Mouse (Mus musculus): ENCODE measurements around the gene Dstn. TPM values are rescaled to one million over a fixed set of nuclear protein-coding genes. Genes with fewer than 3 reads are reported as not detected.

The Dstn gene
- polyA plus RNA-seq, 1 experiment from 2014 or later: 426 TPM

DNA sequence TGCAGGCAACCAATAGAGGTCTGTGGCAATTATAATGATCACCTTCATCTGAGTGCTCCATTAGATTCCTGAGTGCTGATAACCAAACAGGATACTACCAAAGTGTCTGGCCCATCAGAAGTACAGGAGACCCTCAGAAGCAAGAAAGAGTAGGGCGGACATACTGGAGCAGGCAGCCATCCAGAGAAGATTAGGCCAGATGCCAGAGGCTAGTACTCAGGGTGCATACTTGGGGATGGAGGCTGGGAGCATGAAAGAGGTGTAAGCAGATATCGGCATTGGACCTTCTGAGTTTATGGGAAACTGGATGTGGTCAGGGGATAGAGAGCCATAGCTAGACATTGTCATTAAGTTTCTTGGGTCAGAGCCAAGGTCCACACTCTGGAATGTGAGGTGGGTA is 55.7 kb downstream of the Dstn start:
- Histone ChIP-seq H3K4me2 (replicated peaks) (no peak overlapping the region), H3K27me3 (no peaks in the 10 kb centered on the region), H3K4me3 (no peak overlapping the region), H3K27ac (replicated peaks) (no peak overlapping the region), H3K4me1 (no peaks in the 10 kb centered on the region), H3K9ac (replicated peaks) (no peak overlapping the region), H3K9me3 (no peaks in the 10 kb centered on the region), H3K36me3 (peaks cover 7% of the 10 kb centered on the region; the same call in 1 of the 2 replicates)
- ATAC-seq (replicated peaks): no peak
- 90% methylated on average over 2 of the region's 2 CpGs for WGBS

DNA sequence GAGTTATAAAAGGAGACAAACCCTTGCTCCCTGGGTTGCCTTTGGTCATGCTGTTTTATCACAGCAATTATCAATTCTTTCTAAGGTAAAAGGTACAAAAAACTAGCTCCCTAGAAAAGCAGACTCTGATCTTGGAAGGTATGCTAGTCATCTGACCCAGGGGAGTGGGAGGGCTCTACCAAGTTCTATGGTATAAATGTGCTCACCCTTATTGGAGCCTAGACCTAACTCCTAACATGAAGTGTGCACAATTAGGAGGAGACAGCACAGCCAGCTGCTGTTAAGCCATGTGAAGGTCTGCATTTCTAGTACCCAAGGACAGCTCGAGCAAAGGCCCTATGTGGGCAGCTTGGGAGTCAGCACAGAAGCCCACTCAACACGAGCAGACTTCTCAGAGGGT is 56.8 kb downstream of the Dstn start:
- H3K4me1 ChIP-seq: no peaks in the 10 kb centered on the region
- no peak overlapping the region for H3K4me2 ChIP-seq (replicated peaks)
- no peak for ATAC-seq (replicated peaks)
- H3K9ac ChIP-seq (replicated peaks): no peak overlapping the region
- H3K36me3 ChIP-seq: peaks cover 2% of the 10 kb centered on the region; the same call in 1 of the 2 replicates
- no peak overlapping the region for H3K4me3 ChIP-seq
- H3K9me3 ChIP-seq: no peaks in the 10 kb centered on the region
- WGBS: 75% methylated on average over 2 of the region's 2 CpGs
- H3K27ac ChIP-seq (replicated peaks): no peak overlapping the region
- H3K27me3 ChIP-seq: no peaks in the 10 kb centered on the region

DNA sequence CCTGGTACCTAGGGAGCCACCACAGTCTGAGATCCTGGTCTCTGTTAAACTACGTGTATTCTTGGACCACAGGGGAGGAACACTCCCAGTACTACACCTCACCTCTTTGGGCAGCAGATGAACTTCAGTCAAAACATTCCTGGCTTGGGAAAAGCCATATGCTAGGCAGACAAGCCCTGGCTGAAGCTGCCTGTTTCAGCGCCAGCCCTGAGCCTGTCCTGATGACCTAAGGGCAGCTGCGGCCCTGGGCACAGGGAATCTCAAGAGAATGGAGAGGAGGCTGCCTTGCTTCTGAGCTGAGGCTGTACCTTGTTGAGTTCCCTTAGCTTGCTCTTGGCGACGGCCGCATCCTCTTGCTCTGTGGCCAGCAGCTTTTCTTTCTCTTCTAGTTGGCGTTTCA is 58.0 kb downstream of the Dstn start:
- no peaks in the 10 kb centered on the region for H3K27me3 ChIP-seq
- WGBS: 96% methylated on average over 7 of the region's 7 CpGs
- no peak for ATAC-seq (replicated peaks)

DNA sequence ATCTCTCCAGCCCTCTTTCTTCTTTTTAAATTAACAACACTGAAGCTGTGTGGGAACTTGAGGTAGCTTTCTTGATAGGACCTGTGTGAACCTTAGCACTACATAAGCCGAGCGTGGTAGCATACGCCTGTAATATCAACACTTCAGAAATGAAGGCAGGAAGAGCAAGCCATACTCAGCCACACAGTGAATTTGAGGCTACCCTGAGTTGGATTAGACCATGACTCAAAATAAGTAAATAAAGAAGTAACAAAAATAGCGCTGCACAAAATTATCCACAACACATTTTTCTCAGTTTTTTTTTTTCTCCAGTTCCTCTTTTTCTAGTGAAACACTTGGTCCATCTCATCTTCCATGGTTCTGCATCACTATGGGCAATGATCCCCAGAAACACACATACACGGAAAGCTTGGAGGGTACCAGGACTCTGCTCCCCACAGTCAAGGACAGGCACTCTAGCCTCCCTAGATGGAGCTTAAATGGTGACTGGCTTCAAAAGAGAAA is 60.1 kb downstream of the Dstn start:
- no peak overlapping the region for H3K27ac ChIP-seq (replicated peaks)
- H3K9ac ChIP-seq (replicated peaks): no peak overlapping the region
- 97% methylated on average over 5 of the region's 5 CpGs for WGBS

More for the DNA sequence above, 58.0 kb downstream of the Dstn start:
- H3K27ac ChIP-seq (replicated peaks): no peak overlapping the region
- no peaks in the 10 kb centered on the region for H3K9me3 ChIP-seq
- no peak overlapping the region for H3K9ac ChIP-seq (replicated peaks)
- no peaks in the 10 kb centered on the region; the same call in 1 of the 2 replicates for H3K36me3 ChIP-seq
- H3K4me2 ChIP-seq (replicated peaks): no peak overlapping the region
- H3K4me3 ChIP-seq: no peak overlapping the region
- H3K4me1 ChIP-seq: no peaks in the 10 kb centered on the region

DNA sequence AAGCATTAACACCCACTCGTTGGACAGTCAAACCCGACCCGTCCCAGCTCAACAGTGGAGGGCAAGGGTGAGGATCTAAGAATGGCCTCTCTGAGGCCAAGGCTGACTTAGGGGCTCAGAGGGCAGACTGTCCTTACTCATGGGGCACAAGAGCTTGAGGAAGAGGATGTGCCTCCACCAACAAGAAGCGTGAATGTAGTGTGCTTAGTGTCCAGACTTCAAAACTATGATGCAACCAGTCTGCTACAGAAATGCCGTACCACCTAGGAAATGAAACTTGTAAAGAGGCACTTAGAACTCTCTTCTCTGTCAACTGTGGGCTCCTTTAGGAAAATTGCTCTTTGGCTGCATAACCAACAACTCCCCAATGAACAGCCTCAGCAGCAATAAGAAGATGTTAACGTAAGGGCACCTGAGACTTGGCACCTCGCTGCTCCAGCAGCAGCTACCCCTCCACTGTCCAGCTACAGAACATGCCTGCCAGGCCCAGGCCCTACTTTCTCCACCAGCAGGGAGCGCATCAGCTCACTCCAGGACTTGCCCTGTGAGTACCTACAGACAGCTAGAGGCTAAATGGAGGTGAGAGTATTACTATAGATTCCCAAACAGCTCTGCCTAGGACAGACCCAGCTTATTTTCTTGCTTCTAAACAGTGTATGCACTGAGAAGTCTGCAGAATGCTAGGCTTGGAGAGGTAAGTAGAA is 63.5 kb downstream of the Dstn start:
- Histone ChIP-seq H3K9ac (replicated peaks) (no peak overlapping the region), H3K4me3 (no peak overlapping the region), H3K27me3 (no peaks in the 10 kb centered on the region), H3K4me1 (no peaks in the 10 kb centered on the region), H3K9me3 (no peaks in the 10 kb centered on the region), H3K27ac (replicated peaks) (no peak overlapping the region), H3K4me2 (replicated peaks) (no peak overlapping the region), H3K36me3 (no peaks in the 10 kb centered on the region)
- ATAC-seq (replicated peaks): no peak
- 94% methylated on average over 8 of the region's 8 CpGs for WGBS

More for the DNA sequence above, 60.1 kb downstream of the Dstn start:
- no peak overlapping the region for H3K4me3 ChIP-seq
- H3K4me1 ChIP-seq: no peaks in the 10 kb centered on the region
- no peak for ATAC-seq (replicated peaks)
- no peaks in the 10 kb centered on the region; the same call in 1 of the 2 replicates for H3K36me3 ChIP-seq
- H3K27me3 ChIP-seq: no peaks in the 10 kb centered on the region
- no peaks in the 10 kb centered on the region for H3K9me3 ChIP-seq
- no peak overlapping the region for H3K4me2 ChIP-seq (replicated peaks)

DNA sequence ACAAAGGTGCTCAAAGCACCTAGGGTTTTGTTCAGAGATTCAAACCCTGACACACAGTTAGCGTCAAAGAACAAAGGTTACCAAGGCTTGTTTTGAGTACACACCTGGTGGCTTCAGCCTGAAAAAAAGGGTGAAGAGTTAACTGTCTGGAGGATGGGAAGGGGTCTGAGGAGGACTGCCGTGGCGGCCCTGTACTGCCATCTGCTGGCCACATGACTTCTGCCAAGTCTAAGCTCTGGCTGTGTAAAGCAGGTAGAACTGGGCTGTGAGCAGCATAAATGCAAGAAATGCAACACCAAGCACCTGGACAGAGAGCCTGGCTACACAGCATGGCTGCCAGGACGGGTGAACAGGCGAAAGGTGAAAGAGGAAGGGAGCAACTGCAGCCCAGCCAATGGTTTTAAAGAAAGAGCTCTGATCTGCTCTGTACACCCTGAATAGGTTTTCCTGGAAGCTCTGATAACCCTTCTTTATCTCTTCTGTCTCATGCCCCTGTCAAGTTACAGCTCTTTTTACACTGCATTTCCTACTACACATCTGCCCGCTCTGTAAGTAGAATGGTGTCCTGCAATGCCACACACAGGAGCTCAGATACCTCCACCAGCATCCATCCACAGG is 65.8 kb downstream of the Dstn start:
- H3K4me2 ChIP-seq (replicated peaks): no peak overlapping the region
- 37% methylated on average over 6 of the region's 6 CpGs for WGBS
- no peaks in the 10 kb centered on the region for H3K9me3 ChIP-seq
- ATAC-seq (replicated peaks): peak; percentile 94
- no peaks in the 10 kb centered on the region for H3K4me1 ChIP-seq
- H3K27ac ChIP-seq (replicated peaks): no peak overlapping the region
- H3K9ac ChIP-seq (replicated peaks): no peak overlapping the region
- H3K36me3 ChIP-seq: no peaks in the 10 kb centered on the region
- H3K4me3 ChIP-seq: no peak overlapping the region
- H3K27me3 ChIP-seq: no peaks in the 10 kb centered on the region

DNA sequence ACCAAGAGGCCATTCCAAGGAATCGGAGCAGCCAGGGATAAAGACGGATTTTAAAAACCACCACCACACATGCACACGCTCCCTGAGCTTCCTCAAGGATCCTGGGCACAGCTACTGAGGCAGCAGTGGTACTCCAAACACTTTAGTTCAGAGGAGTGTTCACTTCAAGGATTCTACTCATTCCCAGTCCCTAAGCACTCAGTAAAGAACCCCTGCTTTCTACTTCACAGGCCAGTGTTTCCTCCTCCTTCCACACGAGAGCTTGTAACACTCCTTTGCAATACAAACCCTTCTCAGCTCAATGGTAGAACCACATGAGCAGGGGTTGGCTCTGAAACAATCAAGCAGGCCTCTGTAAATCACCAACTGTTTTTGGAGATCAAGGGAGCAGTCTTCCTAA is 67.0 kb downstream of the Dstn start:
- no peaks in the 10 kb centered on the region for H3K36me3 ChIP-seq
- H3K27me3 ChIP-seq: no peaks in the 10 kb centered on the region
- no peak overlapping the region for H3K4me3 ChIP-seq
- no peak overlapping the region for H3K9ac ChIP-seq (replicated peaks)
- H3K27ac ChIP-seq (replicated peaks): no peak overlapping the region
- no peak for ATAC-seq (replicated peaks)
- no peak overlapping the region for H3K4me2 ChIP-seq (replicated peaks)
- H3K4me1 ChIP-seq: no peaks in the 10 kb centered on the region
- no peaks in the 10 kb centered on the region for H3K9me3 ChIP-seq
- WGBS: 79% methylated on average over 4 of the region's 4 CpGs

DNA sequence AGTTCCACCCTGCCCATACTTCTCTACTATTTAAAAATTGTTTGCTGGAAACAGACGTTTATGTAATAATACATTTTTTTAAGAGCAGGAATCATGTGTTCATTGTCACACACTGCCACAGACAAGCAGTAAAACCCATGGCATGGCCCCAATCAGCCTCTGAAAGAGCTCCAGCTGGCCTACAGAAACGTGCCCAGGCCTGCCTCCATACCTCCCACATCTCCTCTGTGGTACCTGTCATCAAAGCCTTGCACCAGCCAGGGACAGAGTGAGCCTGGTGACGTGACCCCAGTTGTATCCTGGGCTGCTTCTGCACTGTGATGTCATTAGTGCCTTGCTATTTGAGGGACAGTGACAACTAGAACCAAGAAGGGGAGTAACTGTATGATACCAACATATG is 67.8 kb downstream of the Dstn start:
- ATAC-seq (replicated peaks): no peak
- 53% methylated on average over 3 of the region's 3 CpGs for WGBS
- no peak overlapping the region for H3K9ac ChIP-seq (replicated peaks)
- no peaks in the 10 kb centered on the region for H3K4me1 ChIP-seq
- H3K4me3 ChIP-seq: no peak overlapping the region
- H3K27me3 ChIP-seq: no peaks in the 10 kb centered on the region
- H3K36me3 ChIP-seq: no peaks in the 10 kb centered on the region
- H3K27ac ChIP-seq (replicated peaks): no peak overlapping the region
- no peak overlapping the region for H3K4me2 ChIP-seq (replicated peaks)
- H3K9me3 ChIP-seq: no peaks in the 10 kb centered on the region

DNA sequence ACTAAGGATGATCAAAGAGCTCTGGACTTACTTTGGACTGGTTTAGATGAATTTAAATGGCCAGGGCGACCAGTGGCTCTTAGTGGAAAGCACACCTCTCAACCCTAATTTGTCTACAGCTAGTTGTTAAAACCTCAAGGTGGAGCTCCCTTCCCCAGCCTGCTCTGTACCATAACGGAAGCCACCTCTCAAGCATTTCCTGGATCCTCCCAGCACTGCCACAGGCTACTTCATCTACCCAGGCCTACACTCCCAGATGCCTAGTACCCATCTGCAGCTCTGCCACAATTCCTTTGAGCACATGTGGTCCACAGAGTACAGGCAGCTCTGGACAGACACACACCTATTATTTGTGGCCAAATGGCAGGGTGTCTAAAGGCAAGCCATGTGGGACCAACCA is 68.4 kb downstream of the Dstn start:
- H3K4me2 ChIP-seq (replicated peaks): no peak overlapping the region
- no peaks in the 10 kb centered on the region for H3K4me1 ChIP-seq
- no peak overlapping the region for H3K4me3 ChIP-seq
- no peak overlapping the region for H3K27ac ChIP-seq (replicated peaks)
- 85% methylated on average over 2 of the region's 2 CpGs for WGBS
- no peak overlapping the region for H3K9ac ChIP-seq (replicated peaks)
- H3K27me3 ChIP-seq: no peaks in the 10 kb centered on the region
- no peaks in the 10 kb centered on the region for H3K9me3 ChIP-seq
- no peaks in the 10 kb centered on the region for H3K36me3 ChIP-seq
- no peak for ATAC-seq (replicated peaks)

DNA sequence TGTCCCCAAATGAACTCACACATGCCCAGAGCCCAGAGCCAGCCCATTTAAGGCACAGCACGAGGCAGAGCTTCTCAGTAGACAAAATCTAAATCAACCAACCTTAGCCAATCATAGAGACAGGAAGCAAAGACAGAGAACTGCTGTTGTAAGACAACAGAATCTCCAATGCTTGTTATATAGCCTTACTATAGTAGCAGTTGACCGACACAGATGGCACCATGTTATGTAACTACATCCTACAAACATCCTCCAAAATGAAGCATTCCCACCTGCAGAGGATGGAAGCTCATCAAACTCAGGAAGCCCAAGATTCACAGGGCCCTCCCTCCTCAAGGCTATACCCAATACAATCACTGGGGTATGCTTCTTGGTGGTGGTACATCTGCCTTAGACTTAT is 72.4 kb downstream of the Dstn start:
- H3K9me3 ChIP-seq: no peaks in the 10 kb centered on the region
- no peaks in the 10 kb centered on the region for H3K27me3 ChIP-seq
- no peak overlapping the region for H3K9ac ChIP-seq (replicated peaks)
- H3K4me1 ChIP-seq: no peaks in the 10 kb centered on the region
- 77% methylated on average over 2 of the region's 2 CpGs for WGBS
- H3K4me3 ChIP-seq: no peak overlapping the region
- no peak overlapping the region for H3K27ac ChIP-seq (replicated peaks)
- H3K36me3 ChIP-seq: no peaks in the 10 kb centered on the region
- no peak for ATAC-seq (replicated peaks)
- no peak overlapping the region for H3K4me2 ChIP-seq (replicated peaks)

DNA sequence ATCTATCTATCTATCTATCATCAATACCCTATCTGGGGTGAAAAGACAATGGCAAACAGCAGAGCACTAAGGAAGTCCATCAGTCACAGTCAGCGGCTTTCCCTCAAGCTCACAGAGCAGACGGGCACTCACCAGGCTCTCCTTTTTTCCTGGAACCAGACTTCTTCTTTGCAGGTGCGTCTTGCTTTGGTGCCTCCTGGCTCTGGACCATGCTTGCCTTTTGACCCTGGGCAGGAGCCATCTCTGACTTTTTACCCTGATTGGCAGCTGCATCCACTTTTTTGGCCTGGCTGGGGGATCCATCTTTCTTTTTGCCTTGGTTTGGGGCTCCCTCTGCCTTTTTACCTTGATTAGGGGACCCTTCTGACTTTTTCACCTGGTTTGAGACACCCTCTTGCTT is 72.9 kb downstream of the Dstn start:
- no peak overlapping the region for H3K9ac ChIP-seq (replicated peaks)
- H3K27ac ChIP-seq (replicated peaks): no peak overlapping the region
- WGBS: 96% methylated on average over 3 of the region's 3 CpGs
- no peak for ATAC-seq (replicated peaks)
- H3K4me3 ChIP-seq: no peak overlapping the region
- no peaks in the 10 kb centered on the region for H3K36me3 ChIP-seq
- H3K9me3 ChIP-seq: no peaks in the 10 kb centered on the region
- H3K4me2 ChIP-seq (replicated peaks): no peak overlapping the region
- H3K27me3 ChIP-seq: no peaks in the 10 kb centered on the region
- no peaks in the 10 kb centered on the region for H3K4me1 ChIP-seq

DNA sequence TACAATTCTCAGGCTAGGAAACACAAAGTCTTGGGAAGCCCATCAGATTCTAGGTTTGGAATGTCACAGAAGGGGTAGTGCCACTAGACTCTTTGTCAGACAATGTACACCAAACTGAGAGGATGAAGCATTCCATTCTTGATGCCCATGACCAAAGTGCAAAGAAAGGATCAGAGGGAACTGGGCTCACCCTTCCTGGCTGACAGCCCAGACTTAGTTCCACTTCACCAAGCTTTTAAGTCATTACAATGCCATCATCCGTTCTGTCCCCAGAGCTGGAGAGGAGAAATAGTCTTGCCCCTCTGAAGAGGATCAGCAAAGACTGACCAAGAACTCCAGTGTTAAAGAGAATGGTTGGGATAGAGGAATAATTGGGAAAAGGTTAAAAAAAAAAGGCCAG is 75.9 kb downstream of the Dstn start:
- H3K4me2 ChIP-seq (replicated peaks): no peak overlapping the region
- H3K27me3 ChIP-seq: no peaks in the 10 kb centered on the region
- H3K36me3 ChIP-seq: no peaks in the 10 kb centered on the region
- ATAC-seq (replicated peaks): no peak
- H3K4me1 ChIP-seq: no peaks in the 10 kb centered on the region
- no peaks in the 10 kb centered on the region for H3K9me3 ChIP-seq
- 9% methylated on average over 1 of the region's 1 CpGs for WGBS
- H3K27ac ChIP-seq (replicated peaks): no peak overlapping the region
- H3K4me3 ChIP-seq: no peak overlapping the region
- no peak overlapping the region for H3K9ac ChIP-seq (replicated peaks)
